Mouse (Mus musculus) hindbrain, embryonic 12.5 days (tissue): Measurements from ENCODE around the gene Fubp1. TPM values are rescaled to one million over a fixed set of nuclear protein-coding genes. Genes with fewer than 3 reads are reported as not detected.
"Not testable (repeated sequence)": the region's sequence is repeated elsewhere in the genome, so short reads cannot be mapped to it uniquely, and the experiment has no call there.

Experiments
- ATAC-seq: fragments of 200-750 bp; cut with Nextera tagmentation; 2 replicates; pipeline ENCODE4 v1.8.0; 2017; ENCODE audit warnings: moderate TSS enrichment; ENCODE audit not compliant: low FRiP score
- H3K27ac ChIP-seq: fragments of 300-500 bp; sonication (generic); 2 replicates; pipeline ENCODE4 v1.5.1; 2016; ENCODE audit warnings: mild to moderate bottlenecking
- H3K27me3 ChIP-seq: fragments of 300-500 bp; sonication (generic); 2 replicates; pipeline ENCODE4 v1.6.1; 2016; ENCODE audit warnings: mild to moderate bottlenecking
- H3K36me3 ChIP-seq: fragments of 300-500 bp; sonication (generic); 2 replicates; pipeline ENCODE4 v1.6.1; 2016; ENCODE audit warnings: mild to moderate bottlenecking
- H3K4me1 ChIP-seq: fragments of 300-500 bp; sonication (generic); 2 replicates; pipeline ENCODE4 v1.6.1; 2016
- H3K4me2 ChIP-seq: fragments of 300-500 bp; sonication (generic); replicated peaks from 2 replicates; pipeline ENCODE4 v1.6.1; 2016; ENCODE audit warnings: mild to moderate bottlenecking
- H3K4me3 ChIP-seq: fragments of 300-500 bp; sonication (generic); 2 replicates; pipeline ENCODE4 v1.5.1; 2016; ENCODE audit warnings: mild to moderate bottlenecking
- H3K9ac ChIP-seq: fragments of 300-500 bp; sonication (generic); 2 replicates; pipeline ENCODE4 v1.6.1; 2016; ENCODE audit warnings: mild to moderate bottlenecking, moderate library complexity
- H3K9me3 ChIP-seq: fragments of 300-500 bp; sonication (generic); replicated peaks from 2 replicates; pipeline ENCODE4 v1.6.1; 2016; ENCODE audit warnings: mild to moderate bottlenecking
- WGBS: fragments of 180-500 bp; shearing (Covaris S2); methylation state at CpG from one replicate; pipeline ENCODE4 v1.1.7; 2016; 5-methylcytosine and 5-hydroxymethylcytosine counted together
- polyA plus RNA-seq: library from polyadenylated mRNA; unstranded; fragments of >200 nt; fragmentation: Nextera tagmentation; extraction: Ambion mirVana; gene quantifications from 2 replicates; pipeline ENCODE4 v1.2.1, GENCODE M21; 2016

Gene Fubp1
- polyA plus RNA-seq, 1 experiment from 2014 or later, result 362 TPM

- Histone ChIP-seq H3K4me3 (no peak overlapping the region), H3K9ac (no peak overlapping the region), H3K27ac (no peak overlapping the region), H3K36me3 (no peaks in the 10 kb centered on the region), H3K9me3 (no peaks in the 10 kb centered on the region), H3K27me3 (no peaks in the 10 kb centered on the region), H3K4me1 (no peaks in the 10 kb centered on the region), H3K4me2 (no peak overlapping the region)
- no peak for ATAC-seq
- 88% methylated on average over 12 of the region's 12 CpGs for WGBS
Measured at GRCm38 (mm10) chr3:152247708-152248107, 37.5 kb downstream of the Fubp1 start.

- no peaks in the 10 kb centered on the region for H3K36me3 ChIP-seq
- no peak overlapping the region for H3K4me2 ChIP-seq
- H3K27ac ChIP-seq, result no peak overlapping the region
- no peaks in the 10 kb centered on the region for H3K9me3 ChIP-seq
- no peak overlapping the region for H3K4me3 ChIP-seq
- H3K27me3 ChIP-seq, result no peaks in the 10 kb centered on the region
- 97% methylated on average over 1 of the region's 1 CpGs for WGBS
- no peak for ATAC-seq
- H3K4me1 ChIP-seq, result no peaks in the 10 kb centered on the region
- no peak overlapping the region for H3K9ac ChIP-seq
Measured at GRCm38 (mm10) chr3:152250487-152250886, 40.3 kb downstream of the Fubp1 start.

GRCm38 (mm10) chr3:152257528-152257927 is 47.3 kb downstream of the Fubp1 start:
- Histone ChIP-seq H3K4me3 (no peak overlapping the region), H3K4me2 (no peak overlapping the region), H3K9ac (no peak overlapping the region), H3K27me3 (0 out of 2 replicates have a peak, but pooled peaks cover 7% of the 10 kb centered on the region), H3K9me3 (no peaks in the 10 kb centered on the region), H3K27ac (no peak overlapping the region), H3K36me3 (no peaks in the 10 kb centered on the region), H3K4me1 (peaks cover 10% of the 10 kb centered on the region)
- 87% methylated on average over 3 of the region's 3 CpGs for WGBS
- ATAC-seq, result no peak

GRCm38 (mm10) chr3:152259409-152259808 is 49.2 kb downstream of the Fubp1 start:
- H3K4me3 ChIP-seq, H3K9me3 ChIP-seq, H3K4me2 ChIP-seq, H3K9ac ChIP-seq, H3K27ac ChIP-seq, H3K36me3 ChIP-seq: not testable (repeated sequence)
- Histone ChIP-seq H3K27me3 (peaks cover 13% of the 10 kb centered on the region), H3K4me1 (peaks cover 12% of the 10 kb centered on the region)
- 0 out of 2 replicates have a peak, but pooled peaks have one; percentile 39 for ATAC-seq
- WGBS, result 41% methylated on average over 8 of the region's 9 CpGs

GRCm38 (mm10) chr3:152260362-152260761 is 50.1 kb downstream of the Fubp1 start:
- Histone ChIP-seq H3K4me3 (no peak overlapping the region), H3K9me3 (no peaks in the 10 kb centered on the region), H3K4me2 (no peak overlapping the region), H3K4me1 (peaks cover 22% of the 10 kb centered on the region), H3K27ac (no peak overlapping the region), H3K9ac (no peak overlapping the region), H3K36me3 (no peaks in the 10 kb centered on the region), H3K27me3 (peaks cover 15% of the 10 kb centered on the region)
- WGBS, result 100% methylated on average over 1 of the region's 1 CpGs
- no peak for ATAC-seq

- H3K27me3 ChIP-seq, result peaks cover 21% of the 10 kb centered on the region
- no peak overlapping the region for H3K9ac ChIP-seq
- H3K27ac ChIP-seq, result no peak overlapping the region
- H3K4me3 ChIP-seq, result no peak overlapping the region
- no peak for ATAC-seq
- no peak overlapping the region for H3K4me2 ChIP-seq
- H3K9me3 ChIP-seq, result no peaks in the 10 kb centered on the region
- H3K4me1 ChIP-seq, result peaks cover 30% of the 10 kb centered on the region
- no peaks in the 10 kb centered on the region for H3K36me3 ChIP-seq
- WGBS, result 59% methylated on average over 8 of the region's 8 CpGs
Measured at GRCm38 (mm10) chr3:152261436-152261835, 51.2 kb downstream of the Fubp1 start.

GRCm38 (mm10) chr3:152261948-152262347 is 51.7 kb downstream of the Fubp1 start:
- H3K9me3 ChIP-seq, result no peaks in the 10 kb centered on the region
- H3K4me1 ChIP-seq, result peaks cover 31% of the 10 kb centered on the region
- no peak overlapping the region for H3K27ac ChIP-seq
- WGBS, result 31% methylated on average over 8 of the region's 8 CpGs
- no peaks in the 10 kb centered on the region for H3K36me3 ChIP-seq
- ATAC-seq, result no peak
- no peak overlapping the region for H3K4me3 ChIP-seq
- H3K9ac ChIP-seq, result no peak overlapping the region
- H3K4me2 ChIP-seq, result no peak overlapping the region
- peaks cover 25% of the 10 kb centered on the region for H3K27me3 ChIP-seq

GRCm38 (mm10) chr3:152264374-152264773 is 54.2 kb downstream of the Fubp1 start:
- no peaks in the 10 kb centered on the region for H3K9me3 ChIP-seq
- H3K27ac ChIP-seq, result no peak overlapping the region
- H3K4me1 ChIP-seq, result peaks cover 31% of the 10 kb centered on the region
- H3K4me3 ChIP-seq, result no peak overlapping the region
- no peaks in the 10 kb centered on the region for H3K36me3 ChIP-seq
- WGBS, result 32% methylated on average over 10 of the region's 10 CpGs
- ATAC-seq, result no peak
- H3K4me2 ChIP-seq, result 0 out of 2 replicates have a peak overlapping the region, but pooled peaks have one; percentile 96
- peaks cover 35% of the 10 kb centered on the region for H3K27me3 ChIP-seq
- H3K9ac ChIP-seq, result no peak overlapping the region

GRCm38 (mm10) chr3:152264830-152265229 is 54.6 kb downstream of the Fubp1 start:
- WGBS, result 16% methylated on average over 12 of the region's 12 CpGs
- H3K9ac ChIP-seq, result peak overlapping the region; percentile 69; the same call in 1 of the 2 replicates
- H3K27ac ChIP-seq, result no peak overlapping the region
- H3K4me3 ChIP-seq, result peak overlapping the region; percentile 56
- ATAC-seq, result no peak
- H3K27me3 ChIP-seq, result peaks cover 35% of the 10 kb centered on the region
- H3K9me3 ChIP-seq, result no peaks in the 10 kb centered on the region
- H3K4me2 ChIP-seq, result peak overlapping the region; percentile 96
- H3K36me3 ChIP-seq, result no peaks in the 10 kb centered on the region
- H3K4me1 ChIP-seq, result peaks cover 31% of the 10 kb centered on the region

GRCm38 (mm10) chr3:152265351-152266035 is 55.3 kb downstream of the Fubp1 start:
- WGBS, result 1% methylated on average over 62 of the region's 63 CpGs
- Histone ChIP-seq H3K4me2 (peak overlapping the region; percentile 96), H3K4me1 (peaks cover 31% of the 10 kb centered on the region), H3K4me3 (peak overlapping the region; percentile 56), H3K9me3 (no peaks in the 10 kb centered on the region), H3K36me3 (no peaks in the 10 kb centered on the region), H3K27me3 (peaks cover 35% of the 10 kb centered on the region), H3K9ac (peak overlapping the region; percentile 69), H3K27ac (no peak overlapping the region)
- peak; percentile 81 for ATAC-seq

- peak within 1 kb of the TSS; percentile 96 for H3K4me2 ChIP-seq
- H3K9ac ChIP-seq, result peak within 1 kb of the TSS; percentile 69
- no peak within 1 kb of the TSS for H3K27ac ChIP-seq
- peak; percentile 18; the same call in 1 of the 2 replicates for ATAC-seq
- no peaks in the 10 kb centered on the region for H3K9me3 ChIP-seq
- peaks cover 35% of the 10 kb centered on the region for H3K27me3 ChIP-seq
- H3K4me1 ChIP-seq, result peaks cover 31% of the 10 kb centered on the region
- no peaks in the 10 kb centered on the region for H3K36me3 ChIP-seq
- WGBS, result 3% methylated on average over 13 of the region's 13 CpGs
- peak within 1 kb of the TSS; percentile 56 for H3K4me3 ChIP-seq
Measured at GRCm38 (mm10) chr3:152266036-152266421, 55.8 kb downstream of the Fubp1 start, which contains the start of gene Nexn. Gene Nexn (minus strand): TSS chr3:152266350.

- Histone ChIP-seq H3K4me1 (peaks cover 21% of the 10 kb centered on the region), H3K27me3 (peaks cover 28% of the 10 kb centered on the region), H3K4me2 (no peak overlapping the region), H3K4me3 (no peak overlapping the region), H3K9ac (no peak overlapping the region), H3K9me3 (no peaks in the 10 kb centered on the region), H3K27ac (no peak overlapping the region), H3K36me3 (no peaks in the 10 kb centered on the region)
- 90% methylated on average over 14 of the region's 14 CpGs for WGBS
- no peak for ATAC-seq
Measured at GRCm38 (mm10) chr3:152268099-152268498, 57.9 kb downstream of the Fubp1 start.
